Mouse (Mus musculus) hindbrain, postnatal 0 days (tissue): ENCODE measurements around the gene 2310033P09Rik. TPM values are rescaled to one million over a fixed set of nuclear protein-coding genes. Genes with fewer than 3 reads are reported as not detected.

Experiments used
- ATAC-seq: fragments of 200-750 bp; cut with Nextera tagmentation; 2 replicates; pipeline ENCODE4 v1.8.0; 2017; ENCODE audit warnings: mild to moderate bottlenecking, moderate TSS enrichment, moderate library complexity
- DNase-seq: peaks from one replicate; pipeline ENCODE4 v3.0.0-alpha.2; 2015; ENCODE audit warnings: low spot score
- H3K27ac ChIP-seq: fragments of 300-500 bp; sonication (generic); 2 replicates; pipeline ENCODE4 v1.5.1; 2014; ENCODE audit warnings: mild to moderate bottlenecking
- H3K27me3 ChIP-seq: fragments of 300-500 bp; sonication (generic); 2 replicates; pipeline ENCODE4 v1.6.1; 2014; ENCODE audit warnings: low read length, mixed read lengths; ENCODE audit not compliant: insufficient read depth
- H3K36me3 ChIP-seq: fragments of 300-500 bp; sonication (generic); 2 replicates; pipeline ENCODE4 v1.6.1; 2014; ENCODE audit warnings: low read length, mixed read lengths; ENCODE audit not compliant: insufficient read depth
- H3K4me1 ChIP-seq: fragments of 300-500 bp; sonication (generic); 2 replicates; pipeline ENCODE4 v1.6.1; 2014; ENCODE audit warnings: antibody characterized with exemption, low read length, mixed read lengths; ENCODE audit not compliant: insufficient read depth
- H3K4me2 ChIP-seq: fragments of 300-500 bp; sonication (generic); 2 replicates; pipeline ENCODE4 v1.6.1; 2014; ENCODE audit warnings: low read depth, mild to moderate bottlenecking, low read length, moderate library complexity, mixed read lengths
- H3K4me3 ChIP-seq: fragments of 300-500 bp; sonication (generic); 2 replicates; pipeline ENCODE4 v1.5.1; 2014; ENCODE audit warnings: low read length
- H3K9ac ChIP-seq: fragments of 300-500 bp; sonication (generic); replicated peaks from 2 replicates; pipeline ENCODE4 v1.6.1; 2014; ENCODE audit warnings: mild to moderate bottlenecking, low read length, moderate library complexity, mixed read lengths
- H3K9me3 ChIP-seq: fragments of 300-500 bp; sonication (generic); 2 replicates; pipeline ENCODE4 v1.6.1; 2016; ENCODE audit warnings: low read length, mixed read lengths
- CTCF ChIP-seq: IDR thresholded peaks from 2 replicates; pipeline ENCODE4 v1.5.1; 2016; ENCODE audit warnings: antibody characterized with exemption, control low read depth, low read depth
- WGBS: fragments of 180-500 bp; shearing (Covaris S2); extraction: QIAGEN DNeasy Blood & Tissue Kit; methylation state at CpG from one replicate; pipeline ENCODE4 v1.1.7; 2014; 5-methylcytosine and 5-hydroxymethylcytosine counted together
- polyA plus RNA-seq: library from polyadenylated mRNA; unstranded; fragments of >200 nt; fragmentation: Nextera tagmentation; extraction: Ambion mirVana; gene quantifications from 2 replicates; pipeline ENCODE4 v1.2.1, GENCODE M21; 2015
- total RNA-seq: library from RNA; depleted of rRNA; stranded (reverse); fragments of >200 nt; gene quantifications from 2 replicates; pipeline ENCODE4 v1.2.3, GENCODE M21; 2014

The 2310033P09Rik gene
- total and polyA plus RNA-seq, 2 experiments from 2014 or later, result 4.3 to 24.8 TPM

DNA sequence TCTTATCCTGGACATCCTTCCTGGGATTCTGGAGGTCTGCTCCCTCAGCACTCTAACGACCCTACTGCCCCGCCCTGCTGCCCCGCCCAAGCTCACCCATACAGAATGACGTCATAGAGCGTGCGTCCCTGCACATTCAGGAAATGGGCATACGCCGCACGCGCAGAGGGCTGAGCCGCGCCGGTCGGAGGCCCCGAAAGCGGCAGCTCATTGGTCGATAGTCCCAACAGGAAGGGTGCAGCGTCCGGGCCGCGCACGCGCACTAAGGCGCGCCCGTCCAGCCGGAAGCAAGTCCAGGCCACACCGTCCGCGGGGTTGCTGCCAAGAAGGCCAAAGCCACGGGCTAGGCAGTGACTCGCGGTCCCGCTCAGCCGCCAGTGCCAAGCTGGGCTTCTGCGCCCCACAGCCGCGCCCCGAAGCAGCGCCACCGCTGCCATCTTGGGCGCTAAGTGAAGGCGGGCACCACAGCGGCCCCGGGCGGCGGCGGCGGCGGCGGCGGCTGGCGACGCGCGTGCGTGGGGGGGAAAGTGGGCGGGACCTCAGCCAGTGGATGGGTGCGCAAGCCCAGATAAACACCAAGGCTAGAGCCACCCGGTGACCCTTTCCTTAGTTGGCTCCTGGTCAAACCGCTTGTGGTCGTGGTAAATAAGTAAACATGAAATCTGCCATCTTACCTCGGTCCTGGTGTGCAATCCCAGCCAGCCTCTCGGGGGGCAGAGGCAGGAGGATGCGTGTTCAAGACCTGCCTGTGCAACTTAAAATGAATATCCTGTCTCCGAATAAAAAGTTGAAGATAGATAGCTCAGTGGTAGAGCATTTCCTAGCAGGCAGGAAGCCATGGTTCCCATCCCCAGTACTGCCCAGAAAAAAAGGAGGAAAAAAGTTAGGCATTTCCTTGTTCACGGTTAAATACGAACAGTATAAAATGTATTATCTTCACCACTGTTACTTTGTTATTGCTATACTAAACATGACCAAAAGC, 44.6 kb upstream of the 2310033P09Rik start, which contains the start of gene Iba57:
Iba57 (minus strand) TSS at position 485 of the 982 bp plus-strand sequence.
- Histone ChIP-seq H3K36me3 (no peaks in the 10 kb centered on the region), H3K4me2 (peak within 1 kb of the TSS; percentile 75), H3K9me3 (no peaks in the 10 kb centered on the region), H3K9ac (peak within 1 kb of the TSS; percentile 78), H3K4me3 (peak within 1 kb of the TSS; percentile 57), H3K27me3 (no peaks in the 10 kb centered on the region), H3K27ac (peak within 1 kb of the TSS; percentile 98), H3K4me1 (peaks cover 16% of the 10 kb centered on the region; the same call in 1 of the 2 replicates)
- ATAC-seq (peak; percentile 99), DNase-seq (peak; percentile 99)
- TF ChIP-seq CTCF, result no peak; the same call in 1 of the 2 replicates
- 3% methylated on average over 59 of the region's 68 CpGs for WGBS

DNA sequence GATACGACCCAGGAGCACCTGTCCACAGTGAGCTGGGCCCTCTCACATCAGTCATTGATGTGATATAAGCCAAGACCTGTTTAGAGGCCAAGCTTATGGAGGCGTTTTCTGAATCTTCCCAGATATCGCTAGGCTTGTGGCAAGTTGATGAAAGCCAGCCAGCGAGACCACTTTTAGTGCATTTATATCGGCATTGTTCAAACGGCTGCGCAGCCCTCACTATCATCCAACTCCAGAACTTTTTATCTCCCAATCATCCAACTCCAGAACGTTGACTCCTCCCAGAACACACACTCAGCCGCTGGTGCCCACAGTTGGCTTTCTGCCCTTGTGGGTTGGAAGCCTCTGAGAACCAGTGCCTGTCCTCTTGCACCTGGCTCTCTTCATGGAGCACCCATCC, 43.7 kb upstream of the 2310033P09Rik start:
- ATAC-seq, result no peak
- H3K4me1 ChIP-seq, result peaks cover 16% of the 10 kb centered on the region; the same call in 1 of the 2 replicates
- H3K27ac ChIP-seq, result peak overlapping the region; percentile 98
- 85% methylated on average over 9 of the region's 9 CpGs for WGBS
- H3K4me3 ChIP-seq, result no peak overlapping the region; the same call in 1 of the 2 replicates
- H3K27me3 ChIP-seq, result no peaks in the 10 kb centered on the region
- H3K36me3 ChIP-seq, result no peaks in the 10 kb centered on the region
- no peak for TF ChIP-seq CTCF
- H3K4me2 ChIP-seq, result peak overlapping the region; percentile 75
- H3K9me3 ChIP-seq, result no peaks in the 10 kb centered on the region
- no peak for DNase-seq
- no peak overlapping the region for H3K9ac ChIP-seq

DNA sequence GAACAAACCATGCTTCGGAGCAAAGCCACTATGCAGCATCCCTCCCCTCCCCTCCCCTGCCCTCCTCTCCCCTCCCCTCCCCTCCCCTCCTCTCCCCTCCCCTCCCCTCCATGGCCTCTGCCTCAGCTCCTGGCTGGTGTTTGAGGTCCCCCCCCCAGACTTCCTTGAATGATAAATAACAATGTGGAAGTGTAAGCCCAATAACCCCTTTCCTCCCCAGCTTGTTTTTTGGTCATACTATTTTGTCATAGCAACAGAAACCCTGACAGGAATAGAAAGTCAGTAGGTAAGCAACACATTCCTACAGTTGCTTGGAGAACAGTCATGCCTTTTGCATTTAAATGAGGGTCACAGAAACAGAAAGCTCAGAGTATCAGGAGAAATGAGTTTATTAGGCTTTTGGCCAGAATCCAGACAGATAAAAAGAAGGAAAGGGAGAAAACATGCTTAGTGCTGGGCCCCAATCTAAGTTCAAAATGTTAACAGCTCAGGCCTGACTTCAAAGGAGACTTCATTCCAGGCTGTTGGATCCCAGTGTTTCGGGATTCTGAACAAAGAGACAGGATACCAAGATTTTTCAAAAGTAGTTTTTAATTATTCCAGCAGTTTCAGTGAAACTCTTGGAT, 42.4 kb upstream of the 2310033P09Rik start:
- H3K9ac ChIP-seq, result no peak overlapping the region
- no peak for TF ChIP-seq CTCF
- no peak overlapping the region for H3K4me3 ChIP-seq
- no peaks in the 10 kb centered on the region for H3K27me3 ChIP-seq
- DNase-seq (peak; percentile 44), ATAC-seq (no peak)
- no peak overlapping the region for H3K4me2 ChIP-seq
- H3K4me1 ChIP-seq, result peaks cover 16% of the 10 kb centered on the region; the same call in 1 of the 2 replicates
- WGBS, result 15% methylated on average over 2 of the region's 2 CpGs
- peak overlapping the region; percentile 51; the same call in 1 of the 2 replicates for H3K27ac ChIP-seq
- H3K36me3 ChIP-seq, result no peaks in the 10 kb centered on the region
- no peaks in the 10 kb centered on the region for H3K9me3 ChIP-seq

DNA sequence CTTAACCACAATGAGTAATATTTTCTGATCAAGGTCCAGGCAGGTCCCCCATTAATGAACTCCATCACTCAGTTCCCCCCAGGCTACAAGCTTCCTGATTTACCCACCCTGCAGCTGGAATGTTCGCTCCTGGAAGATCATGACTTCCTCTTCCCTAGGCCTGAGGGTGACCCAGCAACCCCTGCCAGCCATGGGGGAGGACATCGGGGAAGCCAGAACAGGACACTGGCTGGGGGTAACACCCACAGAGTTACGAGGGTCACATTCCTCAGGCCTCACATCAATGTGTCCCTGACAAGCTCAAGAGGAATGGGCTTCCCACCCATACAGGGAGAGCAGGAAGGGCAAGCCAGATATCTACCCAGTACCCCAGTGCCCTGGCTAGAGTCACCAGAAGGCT, 38.3 kb upstream of the 2310033P09Rik start:
- H3K9ac ChIP-seq, result no peak overlapping the region
- no peaks in the 10 kb centered on the region for H3K36me3 ChIP-seq
- 80% methylated on average over 3 of the region's 3 CpGs for WGBS

DNA sequence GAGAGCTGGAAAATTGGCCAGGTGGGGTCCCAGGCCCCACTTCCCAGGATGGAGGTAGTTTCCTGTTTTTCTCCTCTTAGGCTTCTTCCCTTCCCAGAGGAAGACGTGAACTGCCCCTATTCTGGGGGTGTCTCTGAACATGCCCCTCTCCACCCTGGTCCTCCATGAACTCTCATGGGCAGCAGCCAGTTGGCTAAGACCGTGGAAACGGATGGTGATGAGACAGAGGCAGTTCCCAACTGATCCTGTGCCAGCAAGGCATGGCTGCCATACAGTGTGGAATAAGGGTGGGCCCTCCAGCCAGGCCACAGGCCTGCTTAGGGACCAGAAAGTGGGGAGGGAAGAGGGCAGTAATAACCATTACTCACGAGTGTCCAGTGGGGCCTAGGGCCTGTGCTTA, 37.6 kb upstream of the 2310033P09Rik start:
- 49% methylated on average over 4 of the region's 4 CpGs for WGBS
- DNase-seq (no peak), ATAC-seq (no peak)
- no peak overlapping the region for H3K4me2 ChIP-seq
- H3K4me3 ChIP-seq, result no peak overlapping the region
- H3K27ac ChIP-seq, result no peak overlapping the region
- no peak overlapping the region for H3K9ac ChIP-seq
- TF ChIP-seq CTCF, result no peak
- H3K9me3 ChIP-seq, result no peaks in the 10 kb centered on the region
- H3K27me3 ChIP-seq, result peaks cover 12% of the 10 kb centered on the region
- H3K36me3 ChIP-seq, result no peaks in the 10 kb centered on the region
- no peaks in the 10 kb centered on the region for H3K4me1 ChIP-seq

More for the DNA sequence above, 38.3 kb upstream of the 2310033P09Rik start:
- TF ChIP-seq CTCF, result no peak
- Histone ChIP-seq H3K27ac (no peak overlapping the region), H3K4me1 (no peaks in the 10 kb centered on the region), H3K4me3 (no peak overlapping the region), H3K4me2 (no peak overlapping the region), H3K27me3 (peaks cover 4% of the 10 kb centered on the region; the same call in 1 of the 2 replicates), H3K9me3 (no peaks in the 10 kb centered on the region)
- DNase-seq (no peak), ATAC-seq (no peak)

DNA sequence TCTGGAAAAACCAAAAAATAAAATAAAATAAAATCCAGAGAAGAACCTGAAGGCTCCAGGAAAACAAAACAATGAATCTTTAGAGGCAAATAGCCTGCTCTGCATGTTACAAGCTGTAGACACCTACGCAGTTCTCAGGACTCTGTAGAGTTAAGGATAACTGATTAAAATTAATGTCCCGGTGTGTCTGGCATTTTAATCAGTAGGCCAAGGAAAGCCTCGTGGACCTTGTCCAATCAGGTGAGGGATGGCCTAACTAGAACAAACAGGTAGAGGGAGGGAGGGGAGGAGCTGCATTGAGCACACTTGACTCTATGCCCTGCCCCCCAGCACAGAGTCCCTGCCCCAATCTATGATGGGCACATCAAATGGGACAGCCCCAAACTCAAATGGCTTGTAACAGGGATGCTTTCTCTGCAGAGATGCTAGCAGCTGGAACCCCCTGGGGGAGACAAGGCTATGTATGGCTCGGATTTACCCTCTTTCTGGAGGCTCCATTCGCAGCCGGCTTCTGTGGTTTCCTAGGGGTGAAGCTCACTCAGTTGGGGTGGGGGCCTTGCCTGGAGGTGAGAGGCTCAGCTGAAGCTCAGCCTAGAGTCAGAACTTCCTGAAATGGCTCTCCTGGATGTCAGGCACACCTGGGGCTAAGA, 33.8 kb upstream of the 2310033P09Rik start:
- H3K36me3 ChIP-seq, result no peaks in the 10 kb centered on the region
- 51% methylated on average over 6 of the region's 6 CpGs for WGBS

More for the DNA sequence above, 33.8 kb upstream of the 2310033P09Rik start:
- no peaks in the 10 kb centered on the region for H3K4me1 ChIP-seq
- TF ChIP-seq CTCF, result no peak
- H3K9ac ChIP-seq, result no peak overlapping the region
- H3K9me3 ChIP-seq, result no peaks in the 10 kb centered on the region
- H3K27ac ChIP-seq, result no peak overlapping the region
- DNase-seq (no peak), ATAC-seq (no peak)
- no peak overlapping the region for H3K4me2 ChIP-seq
- H3K4me3 ChIP-seq, result no peak overlapping the region
- peaks cover 44% of the 10 kb centered on the region for H3K27me3 ChIP-seq
